Mouse (Mus musculus): Measurements from ENCODE around the gene Krt31. TPM values are rescaled to one million over a fixed set of nuclear protein-coding genes. Genes with fewer than 3 reads are reported as not detected.

The Krt31 gene
- polyA plus RNA-seq, 1 experiment from 2014 or later = 1.3 TPM

Other genes starting within 250 kb of the Krt31 start
- gene Gm11554, start 246.1 kb downstream of the Krt31 start, polyA plus RNA-seq (2014; fragmentation: Nextera tagmentation; extraction: Ambion mirVana) = not detected in 2 replicates
- gene Krtap4-13, start 240.7 kb downstream of the Krt31 start, polyA plus RNA-seq (2014; fragmentation: Nextera tagmentation; extraction: Ambion mirVana) = not detected in 2 replicates
- not detected in 2 replicates for gene Gm11564, start 234.9 kb downstream of the Krt31 start, polyA plus RNA-seq (2014; fragmentation: Nextera tagmentation; extraction: Ambion mirVana)
- gene 2300003K06Rik, start 212.5 kb downstream of the Krt31 start, polyA plus RNA-seq (2014; fragmentation: Nextera tagmentation; extraction: Ambion mirVana) = not detected in 2 replicates
- gene Krtap4-16, start 198.9 kb downstream of the Krt31 start, polyA plus RNA-seq (2014; fragmentation: Nextera tagmentation; extraction: Ambion mirVana) = not detected in 2 replicates
- not detected in 2 replicates for gene Gm11568, start 192.6 kb downstream of the Krt31 start, polyA plus RNA-seq (2014; fragmentation: Nextera tagmentation; extraction: Ambion mirVana)
- not detected in 2 replicates for gene Gm11559, start 186.1 kb downstream of the Krt31 start, polyA plus RNA-seq (2014; fragmentation: Nextera tagmentation; extraction: Ambion mirVana)
- gene Krtap9-1, start 177.2 kb downstream of the Krt31 start, polyA plus RNA-seq (2014; fragmentation: Nextera tagmentation; extraction: Ambion mirVana) = not detected in 2 replicates
- gene Gm11567, start 171.4 kb downstream of the Krt31 start, polyA plus RNA-seq (2014; fragmentation: Nextera tagmentation; extraction: Ambion mirVana) = not detected in 2 replicates
- gene Krtap31-1, start 142.6 kb downstream of the Krt31 start, polyA plus RNA-seq (2014; fragmentation: Nextera tagmentation; extraction: Ambion mirVana) = not detected in 2 replicates
- gene Gm11565, start 135.8 kb downstream of the Krt31 start, polyA plus RNA-seq (2014; fragmentation: Nextera tagmentation; extraction: Ambion mirVana) = not detected in 2 replicates
- not detected in 2 replicates for gene Krtap31-2, start 114.3 kb downstream of the Krt31 start, polyA plus RNA-seq (2014; fragmentation: Nextera tagmentation; extraction: Ambion mirVana)
- not detected in 2 replicates for gene Krtap9-5, start 102.1 kb downstream of the Krt31 start, polyA plus RNA-seq (2014; fragmentation: Nextera tagmentation; extraction: Ambion mirVana)
- gene Krtap29-1, start 71.5 kb downstream of the Krt31 start, polyA plus RNA-seq (2014; fragmentation: Nextera tagmentation; extraction: Ambion mirVana) = not detected in 2 replicates
- gene Krtap16-1, start 64.0 kb downstream of the Krt31 start, polyA plus RNA-seq (2014; fragmentation: Nextera tagmentation; extraction: Ambion mirVana) = 0.26 TPM in 1 of 2 replicates, not detected in the other
- gene Krtap17-1, start 56.6 kb downstream of the Krt31 start, polyA plus RNA-seq (2014; fragmentation: Nextera tagmentation; extraction: Ambion mirVana) = 0.38 and 0.63 TPM in 2 replicates
- gene Krt33a, start 34.3 kb downstream of the Krt31 start, polyA plus RNA-seq (2014; fragmentation: Nextera tagmentation; extraction: Ambion mirVana) = 0.20 and 0.54 TPM in 2 replicates
- gene Krt33b, start 20.7 kb downstream of the Krt31 start, polyA plus RNA-seq (2014; fragmentation: Nextera tagmentation; extraction: Ambion mirVana) = 0.96 and 1.3 TPM in 2 replicates
- gene Krt34, start 9.0 kb downstream of the Krt31 start, polyA plus RNA-seq (2014; fragmentation: Nextera tagmentation; extraction: Ambion mirVana) = 0.40 TPM in 1 of 2 replicates, not detected in the other
- gene Krt32, start 37.7 kb upstream of the Krt31 start, polyA plus RNA-seq (2014; fragmentation: Nextera tagmentation; extraction: Ambion mirVana) = 0.79 and 1.4 TPM in 2 replicates
- gene Krt35, start 45.7 kb upstream of the Krt31 start, polyA plus RNA-seq (2014; fragmentation: Nextera tagmentation; extraction: Ambion mirVana) = 1.5 and 2.9 TPM in 2 replicates
- gene Krt36, start 55.1 kb upstream of the Krt31 start, polyA plus RNA-seq (2014; fragmentation: Nextera tagmentation; extraction: Ambion mirVana) = 0.28 and 0.29 TPM in 2 replicates
- 9.6 and 60.5 TPM in 2 replicates for gene Krt13, start 71.0 kb upstream of the Krt31 start, polyA plus RNA-seq (2014; fragmentation: Nextera tagmentation; extraction: Ambion mirVana)
- gene Krt15, start 85.4 kb upstream of the Krt31 start, polyA plus RNA-seq (2014; fragmentation: Nextera tagmentation; extraction: Ambion mirVana) = 156 and 236 TPM in 2 replicates
- 82.2 and 120 TPM in 2 replicates for gene Krt19, start 98.1 kb upstream of the Krt31 start, polyA plus RNA-seq (2014; fragmentation: Nextera tagmentation; extraction: Ambion mirVana)
- not detected in 2 replicates for gene Krt9, start 142.7 kb upstream of the Krt31 start, polyA plus RNA-seq (2014; fragmentation: Nextera tagmentation; extraction: Ambion mirVana)
- 365 and 385 TPM in 2 replicates for gene Krt14, start 157.0 kb upstream of the Krt31 start, polyA plus RNA-seq (2014; fragmentation: Nextera tagmentation; extraction: Ambion mirVana)
- gene Krt16, start 198.4 kb upstream of the Krt31 start, polyA plus RNA-seq (2014; fragmentation: Nextera tagmentation; extraction: Ambion mirVana) = 1.2 and 1.8 TPM in 2 replicates
- 129 and 152 TPM in 2 replicates for gene Krt17, start 210.5 kb upstream of the Krt31 start, polyA plus RNA-seq (2014; fragmentation: Nextera tagmentation; extraction: Ambion mirVana)
- 0.22 TPM in 1 of 2 replicates, not detected in the other for gene Krt42, start 219.3 kb upstream of the Krt31 start, polyA plus RNA-seq (2014; fragmentation: Nextera tagmentation; extraction: Ambion mirVana)

All from embryonic facial prominence, embryonic 14.5 days (tissue).